Mouse (Mus musculus) megakaryocyte-erythroid progenitor cell, adult 5-6 weeks (primary cell): ENCODE measurements around the gene Fam89a. TPM values are rescaled to one million over a fixed set of nuclear protein-coding genes. Genes with fewer than 3 reads are reported as not detected.

Experiments
- ATAC-seq: replicated peaks from 2 replicates; pipeline ENCODE4 v1.8.0; 2016; ENCODE audit warnings: mild to moderate bottlenecking, inconsistent platforms; ENCODE audit not compliant: severe bottlenecking, poor library complexity, low FRiP score, low TSS enrichment
- total RNA-seq, 2 experiments: library from RNA; stranded (forward) in 1 of 2; stranded (reverse) in 1 of 2; fragments of 200-1000, 215-1000 nt in 1 of 2; fragments of >200 nt in 1 of 2; fragmentation: Nextera tagmentation in 1 of 2; gene quantifications; 2 replicates each; pipeline ENCODE4 v1.2.3; 2014 to 2017

Fam89a gene
- total RNA-seq, 2 experiments from 2014 or later, result not detected

GRCm38 (mm10) chr8:124700271-124700670, 51.4 kb downstream of the Fam89a start:
- ATAC-seq, result no peak

DNA sequence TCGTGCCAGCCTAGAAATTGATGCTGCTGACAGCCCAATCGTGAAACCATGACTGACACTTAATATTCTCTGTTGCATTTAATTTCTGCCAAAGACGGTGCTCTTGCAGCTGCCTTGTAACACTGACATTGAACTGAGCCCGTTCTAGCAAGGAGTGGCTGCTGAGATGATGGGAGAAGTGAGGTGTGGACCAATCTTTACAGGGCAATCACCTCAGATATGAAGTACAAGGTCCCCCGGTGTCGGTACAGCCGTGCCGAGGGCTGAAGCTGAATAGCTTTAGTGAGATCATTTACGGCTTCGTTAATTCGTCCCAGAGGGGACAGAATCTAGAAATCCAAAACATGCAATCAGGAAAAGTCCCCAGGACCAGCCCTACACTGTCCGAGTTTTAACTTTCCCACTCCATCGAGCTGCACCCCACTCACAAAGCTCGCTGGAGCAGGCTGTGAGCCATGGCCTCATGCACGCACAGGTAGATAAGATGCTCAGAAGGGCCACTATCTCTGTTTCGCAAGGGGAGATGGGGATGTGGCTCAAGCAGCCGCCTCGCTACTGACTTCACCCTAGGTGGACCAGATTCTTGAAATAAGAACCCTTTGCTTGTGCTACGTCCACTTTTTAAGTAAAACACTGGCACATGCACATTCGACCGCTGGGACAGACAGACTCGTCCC, 56.1 kb downstream of the Fam89a start:
- no peak for ATAC-seq

DNA sequence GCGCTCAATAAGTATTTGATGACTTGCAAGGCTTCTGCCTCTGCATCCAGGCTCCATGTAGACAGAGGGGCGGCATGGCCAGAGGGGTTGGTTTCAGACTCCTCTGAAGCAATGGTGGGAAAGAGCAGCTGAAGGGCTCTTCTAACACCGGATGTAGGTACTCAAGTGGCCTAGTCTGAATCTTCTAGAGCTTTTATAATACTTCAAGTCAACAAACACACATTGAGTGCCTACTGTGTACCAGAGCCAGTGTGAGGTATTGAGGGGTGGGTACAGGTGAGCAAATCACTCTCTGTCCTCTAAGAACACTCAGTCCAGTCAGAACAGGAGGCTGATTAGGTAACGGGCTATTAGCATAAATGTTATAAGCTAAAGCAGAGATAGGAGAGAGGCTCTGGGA, 59.9 kb downstream of the Fam89a start:
- no peak for ATAC-seq

Other genes with a start within 250 kb of the Fam89a start
- gene Cog2, start 231.1 kb downstream of the Fam89a start, total RNA-seq (2014; fragmentation: Nextera tagmentation), result 22.5 and 23.8 TPM in 2 replicates
- 24.5 and 34.1 TPM in 2 replicates for gene Cog2, start 231.1 kb downstream of the Fam89a start, total RNA-seq (2017)
- gene Agt, start 182.1 kb downstream of the Fam89a start, total RNA-seq (2014; fragmentation: Nextera tagmentation), result not detected in 2 replicates
- not detected in 2 replicates for gene Agt, start 182.1 kb downstream of the Fam89a start, total RNA-seq (2017)
- not detected in 2 replicates for gene Capn9, start 175.7 kb downstream of the Fam89a start, total RNA-seq (2014; fragmentation: Nextera tagmentation)
- gene Capn9, start 175.7 kb downstream of the Fam89a start, total RNA-seq (2017), result not detected in 2 replicates
- gene 2310022B05Rik, start 88.5 kb downstream of the Fam89a start, total RNA-seq (2014; fragmentation: Nextera tagmentation), result 33.5 and 34.7 TPM in 2 replicates
- 3.7 and 4.4 TPM in 2 replicates for gene 2310022B05Rik, start 88.5 kb downstream of the Fam89a start, total RNA-seq (2017)
- gene Ttc13, start 29.8 kb downstream of the Fam89a start, total RNA-seq (2014; fragmentation: Nextera tagmentation), result 64.6 and 73.5 TPM in 2 replicates
- 41.7 and 50.7 TPM in 2 replicates for gene Ttc13, start 29.8 kb downstream of the Fam89a start, total RNA-seq (2017)
- gene Arv1, start 29.7 kb downstream of the Fam89a start, total RNA-seq (2014; fragmentation: Nextera tagmentation), result 20.9 and 32.3 TPM in 2 replicates
- 3.3 and 4.4 TPM in 2 replicates for gene Arv1, start 29.7 kb downstream of the Fam89a start, total RNA-seq (2017)
- gene Trim67, start 41.3 kb upstream of the Fam89a start, total RNA-seq (2014; fragmentation: Nextera tagmentation), result not detected in 2 replicates
- not detected in 2 replicates for gene Trim67, start 41.3 kb upstream of the Fam89a start, total RNA-seq (2017)
- gene Gnpat, start 111.2 kb upstream of the Fam89a start, total RNA-seq (2014; fragmentation: Nextera tagmentation), result 96.0 and 98.2 TPM in 2 replicates
- 51.5 and 55.6 TPM in 2 replicates for gene Gnpat, start 111.2 kb upstream of the Fam89a start, total RNA-seq (2017)
- 55.2 and 62.5 TPM in 2 replicates for gene 2810004N23Rik, start 111.3 kb upstream of the Fam89a start, total RNA-seq (2014; fragmentation: Nextera tagmentation)
- 88.0 and 94.9 TPM in 2 replicates for gene 2810004N23Rik, start 111.3 kb upstream of the Fam89a start, total RNA-seq (2017)
- gene Exoc8, start 145.9 kb upstream of the Fam89a start, total RNA-seq (2014; fragmentation: Nextera tagmentation), result 10.5 and 12.0 TPM in 2 replicates
- gene Exoc8, start 145.9 kb upstream of the Fam89a start, total RNA-seq (2017), result 11.8 and 14.8 TPM in 2 replicates
- 21.6 and 29.3 TPM in 2 replicates for gene Sprtn, start 146.1 kb upstream of the Fam89a start, total RNA-seq (2014; fragmentation: Nextera tagmentation)
- 21.5 and 21.7 TPM in 2 replicates for gene Sprtn, start 146.1 kb upstream of the Fam89a start, total RNA-seq (2017)
- gene Egln1, start 197.5 kb upstream of the Fam89a start, total RNA-seq (2014; fragmentation: Nextera tagmentation), result 12.8 and 16.6 TPM in 2 replicates
- gene Egln1, start 197.5 kb upstream of the Fam89a start, total RNA-seq (2017), result 11.7 and 13.6 TPM in 2 replicates